Mouse (Mus musculus): ENCODE measurements around the gene Slc30a10.

- TF ChIP-seq POLR2A (IDR thresholded peaks at IDR 0.05; ENCODE audit: borderline replicate concordance, insufficient read depth, low read length) (no peak), CTCF (IDR thresholded peaks at IDR 0.05; ENCODE audit: borderline replicate concordance, insufficient read depth, low read depth, low read length) (no peak)
Measured at GRCm38 (mm10) chr1:185483356-185484057, 28.9 kb downstream of the Slc30a10 start.

Measured in cerebellum, adult 2 months (tissue).